Mouse (Mus musculus): ENCODE results near the gene Nploc4.

Gene Nploc4

GRCm38 (mm10) chr11:120378611-120379540 is 58.6 kb downstream of the Nploc4 start, which contains the start of gene Faap100:
TSS of gene Faap100 (minus strand) at chr11:120378764.
- DNase-seq (ENCODE audit: low spot score in 2 of 2): peak; percentile 79 to 80

DNA sequence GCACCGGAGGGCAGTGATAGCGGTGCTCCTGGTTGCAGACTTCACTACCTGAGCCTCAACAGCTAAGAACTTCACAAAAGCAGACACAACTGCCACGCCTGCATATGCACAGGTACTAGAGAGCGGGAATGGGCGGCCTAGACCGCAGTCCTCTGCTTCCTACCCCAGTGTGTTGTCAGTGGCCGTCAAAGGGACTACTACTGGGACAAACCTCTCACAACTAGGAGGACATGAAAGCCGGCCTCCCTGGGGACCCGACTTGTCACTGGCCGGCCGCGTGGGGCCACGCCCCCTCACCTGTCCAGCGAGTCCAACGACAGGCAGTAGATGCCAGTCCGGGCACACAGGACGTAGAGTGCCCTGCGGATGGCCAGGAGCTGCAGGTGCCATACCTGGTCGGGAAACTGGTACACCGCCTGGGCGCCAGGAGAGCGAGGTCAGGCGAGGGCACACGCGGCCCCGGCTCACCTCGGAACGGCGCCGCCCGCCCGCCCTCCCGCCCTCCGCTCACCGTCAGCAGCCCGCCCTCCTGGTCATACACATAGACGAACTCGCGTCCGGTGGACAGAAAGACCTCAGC is 59.4 kb downstream of the Nploc4 start:
- no peak for DNase-seq (ENCODE audit: low spot score in 2 of 2)

DNA sequence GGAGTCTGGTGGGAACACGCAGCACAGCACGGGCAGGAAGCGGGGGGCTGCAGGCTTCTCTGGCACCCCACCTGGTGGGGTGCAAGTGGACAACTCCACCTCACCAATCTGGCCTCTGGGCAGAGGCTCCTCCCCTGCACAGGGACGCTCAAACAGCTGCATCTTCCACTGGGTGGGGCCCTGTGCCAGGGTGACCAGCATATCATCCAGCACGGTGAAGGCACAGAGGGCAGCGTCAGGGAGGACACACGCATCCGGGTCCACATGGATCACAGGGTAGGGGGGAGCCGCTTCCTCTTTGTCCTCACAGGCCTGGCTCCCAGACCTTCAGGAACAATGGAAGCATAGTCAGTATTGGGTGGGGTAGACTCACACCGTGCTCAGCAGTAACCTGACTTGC is 60.2 kb downstream of the Nploc4 start:
- DNase-seq (ENCODE audit: low spot score in 2 of 2): no peak

DNA sequence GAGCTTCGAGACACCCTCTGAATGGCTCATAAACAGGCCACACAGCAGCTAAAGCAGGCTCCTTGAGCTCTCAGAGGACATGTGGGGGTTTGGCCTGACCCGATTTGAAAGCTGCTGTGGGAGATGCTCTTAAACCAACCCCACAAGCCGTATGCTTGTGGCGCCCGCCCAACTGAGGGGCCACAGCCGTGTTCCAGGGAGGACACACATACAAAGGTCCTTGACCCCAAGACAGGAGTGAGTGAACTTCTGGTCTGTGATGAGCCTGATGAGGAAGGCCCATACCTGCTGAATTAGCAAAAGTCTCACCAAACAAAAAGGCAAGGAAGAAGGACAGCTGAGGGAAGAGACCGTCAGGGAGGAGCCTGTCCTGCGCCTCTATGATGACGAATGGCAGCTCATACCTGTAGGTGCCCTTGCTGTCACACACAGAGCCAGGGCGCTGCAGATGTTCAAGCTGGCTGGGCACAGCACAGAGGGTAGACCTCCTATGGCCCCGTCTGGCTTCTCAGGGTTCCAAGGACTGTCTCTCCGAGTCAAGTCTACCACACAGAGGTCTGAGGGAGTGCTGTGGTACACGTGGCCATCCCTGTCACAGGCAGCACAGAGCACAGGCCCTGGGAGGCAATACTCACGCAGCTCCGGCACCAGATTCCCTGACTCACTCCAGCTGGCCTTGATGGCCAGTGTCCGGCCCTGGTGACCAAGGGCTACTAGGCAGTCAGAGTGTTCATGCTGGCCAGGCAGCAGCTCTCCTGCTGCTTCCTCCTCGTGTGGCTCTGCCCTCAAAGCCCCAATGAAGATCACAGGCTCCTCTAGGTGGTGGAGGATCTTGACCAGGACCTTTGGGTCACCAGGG is 61.0 kb downstream of the Nploc4 start:
- no peak for DNase-seq (ENCODE audit: low spot score in 2 of 2)

DNA sequence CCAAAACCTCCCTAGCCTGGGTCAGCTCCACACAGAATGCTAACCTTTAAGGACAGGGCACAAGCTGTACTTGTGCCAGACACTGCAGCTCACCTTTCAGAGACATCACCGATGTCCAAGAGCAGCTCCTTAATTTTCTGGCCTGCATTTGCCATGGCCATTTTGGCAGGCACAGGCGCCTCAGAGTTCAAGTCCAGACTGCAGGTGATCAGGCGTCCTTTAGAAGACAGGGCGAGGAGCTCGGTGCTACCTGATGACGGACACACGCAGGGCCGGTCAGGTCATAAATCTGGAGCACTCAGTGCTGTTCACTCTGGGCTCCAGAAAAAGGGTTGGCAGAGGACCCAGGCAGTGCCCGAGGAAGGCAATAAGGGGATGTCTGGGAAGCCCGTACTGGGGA is 62.2 kb downstream of the Nploc4 start:
- no peak for DNase-seq (ENCODE audit: low spot score in 2 of 2)

GRCm38 (mm10) chr11:120373820-120374586 is 63.5 kb downstream of the Nploc4 start:
- DNase-seq (ENCODE audit: low spot score in 2 of 2): no peak

DNA sequence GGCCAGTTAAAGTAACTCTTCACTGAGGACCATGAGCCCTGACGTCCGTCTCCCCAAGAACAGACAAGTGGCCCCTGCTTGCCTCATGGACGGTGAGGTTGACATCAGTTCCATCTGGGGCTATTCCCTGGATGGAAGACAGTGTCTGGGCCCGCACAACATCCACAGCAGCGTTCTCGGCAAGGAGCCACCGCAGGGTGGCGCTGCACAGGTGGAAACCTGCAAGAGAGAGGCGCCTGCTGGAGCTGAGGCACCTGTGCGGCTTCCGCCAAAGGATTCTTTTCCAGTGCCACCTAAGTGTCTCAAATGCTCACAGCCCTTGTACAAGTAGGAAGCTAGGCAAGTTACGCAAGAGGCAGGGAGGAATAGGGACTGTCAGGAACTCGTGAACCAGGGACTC is 64.5 kb downstream of the Nploc4 start:
- DNase-seq (ENCODE audit: low spot score in 2 of 2): no peak

DNA sequence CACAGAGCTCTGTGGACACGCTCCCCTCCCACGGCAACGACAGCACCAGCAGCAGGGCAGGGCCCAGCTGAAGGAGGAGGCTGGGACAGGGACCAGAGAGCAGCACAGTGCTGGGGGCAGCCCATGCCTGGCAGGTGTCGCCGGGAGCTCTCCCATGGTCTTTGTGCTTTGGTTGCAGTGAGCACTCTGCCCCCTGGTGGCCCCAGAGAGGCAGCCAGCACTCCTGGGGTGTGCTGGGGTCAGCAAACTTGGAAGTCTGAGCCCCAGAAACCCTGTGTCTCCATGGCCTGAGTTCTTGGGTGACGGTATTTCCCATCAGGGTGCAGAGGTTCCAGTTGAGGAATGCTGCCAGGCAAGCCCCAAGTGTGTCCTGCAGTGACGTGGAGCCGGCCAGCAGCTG is 67.9 kb downstream of the Nploc4 start:
- no peak for DNase-seq (ENCODE audit: low spot score in 2 of 2)

DNA sequence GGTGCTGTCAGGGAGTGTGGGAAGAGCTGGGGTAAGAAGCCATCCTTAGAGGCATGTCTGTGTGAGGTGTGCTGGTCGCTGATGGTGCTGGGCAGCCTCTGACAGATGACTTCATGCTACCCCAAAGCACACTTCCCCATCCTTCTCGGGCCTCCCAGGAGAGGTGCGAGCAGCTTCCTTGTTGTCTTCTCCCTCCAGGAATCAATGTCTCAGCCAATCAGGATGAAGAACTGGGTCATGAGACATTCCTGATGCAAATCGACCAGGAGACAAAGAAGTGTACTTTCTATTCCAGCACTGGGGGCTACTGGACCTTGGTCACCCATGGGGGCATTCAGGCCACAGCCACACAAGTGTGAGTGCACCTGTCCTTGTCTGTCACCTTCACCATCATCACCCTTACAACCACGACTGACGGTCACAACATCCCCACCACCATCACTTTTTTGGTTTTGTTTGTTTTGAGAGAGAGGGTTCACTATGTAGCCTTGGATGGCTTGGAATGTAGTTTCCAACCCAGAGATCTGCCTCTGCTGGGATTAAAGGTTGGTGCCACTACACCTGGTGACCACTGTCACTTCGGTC is 71.0 kb downstream of the Nploc4 start:
- DNase-seq (ENCODE audit: low spot score in 2 of 2): no peak

DNA sequence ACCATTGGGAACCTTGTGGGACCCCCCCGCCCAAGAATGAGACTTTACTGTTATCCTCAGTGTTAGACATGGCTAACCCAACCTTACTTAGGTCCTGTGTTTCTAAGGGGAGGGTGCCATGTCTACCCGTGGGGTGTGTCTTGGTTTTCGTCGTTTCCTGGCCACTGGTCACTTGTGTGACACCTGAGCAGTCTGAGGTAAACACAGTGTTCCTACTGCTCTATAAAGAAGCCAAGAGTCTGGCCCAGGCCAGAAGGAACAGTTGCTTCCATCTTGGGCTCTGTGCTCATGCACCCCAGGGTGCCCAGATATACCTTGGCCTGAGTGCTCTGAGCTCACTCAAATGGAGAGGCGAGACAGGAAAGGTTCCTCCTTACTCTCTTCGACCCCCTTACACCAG is 74.6 kb downstream of the Nploc4 start:
- no peak for DNase-seq (ENCODE audit: low spot score in 2 of 2)

DNA sequence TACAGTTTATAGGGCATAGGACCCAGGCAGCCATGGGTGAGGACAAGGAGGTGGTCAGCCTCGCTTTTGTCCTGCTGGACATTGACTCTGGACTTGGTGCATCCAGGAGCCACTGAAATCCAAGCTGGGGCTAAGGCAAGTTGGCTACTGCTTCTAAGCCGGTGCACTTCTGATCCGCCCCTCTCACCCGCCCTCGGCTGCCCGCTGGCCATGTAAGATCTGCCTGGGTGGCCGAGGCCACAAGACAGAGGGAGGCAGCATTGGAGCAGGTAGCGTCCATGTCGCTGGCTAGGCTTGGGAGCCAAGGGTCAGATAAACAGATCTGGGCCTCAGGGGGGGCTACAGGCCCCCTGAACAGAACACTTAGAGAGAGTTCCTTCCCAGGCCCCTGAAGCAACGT is 76.2 kb downstream of the Nploc4 start, which contains the start of gene Fscn2:
Gene Fscn2 (plus strand): TSS at position 240 of the 400 bp plus-strand sequence.
- no peak for DNase-seq (ENCODE audit: low spot score in 2 of 2)

DNA sequence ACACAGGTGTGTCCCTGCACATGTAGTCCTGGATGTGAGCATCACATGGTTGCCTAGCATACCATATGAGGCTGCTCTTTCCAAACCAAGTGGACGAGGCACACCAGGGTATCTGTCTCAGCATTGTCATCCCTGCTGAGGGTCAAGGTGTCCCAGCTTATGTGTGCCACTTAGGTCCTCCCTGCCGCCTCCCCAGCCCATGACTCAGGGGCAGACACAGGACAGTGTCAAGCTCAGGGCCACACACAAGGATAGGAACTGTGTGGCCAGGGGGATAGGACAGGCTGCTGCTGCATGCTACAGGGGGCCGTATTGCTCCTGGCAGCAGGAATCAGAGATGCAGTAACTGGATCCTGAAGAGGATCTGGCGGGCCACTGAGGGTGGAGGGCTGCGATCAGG is 76.8 kb downstream of the Nploc4 start:
- no peak for DNase-seq (ENCODE audit: low spot score in 2 of 2)

GRCm38 (mm10) chr11:120360062-120360461 is 77.4 kb downstream of the Nploc4 start:
- DNase-seq (ENCODE audit: low spot score in 2 of 2): no peak

GRCm38 (mm10) chr11:120359391-120359790 is 78.1 kb downstream of the Nploc4 start:
- no peak for DNase-seq (ENCODE audit: low spot score in 2 of 2)

- DNase-seq (ENCODE audit: low spot score in 2 of 2): peak; percentile 74 to 76
These were observed 79.6 kb downstream of the Nploc4 start for GRCm38 (mm10) chr11:120357791-120358401.

- DNase-seq (ENCODE audit: low spot score in 2 of 2): no peak
These were observed 80.6 kb downstream of the Nploc4 start for GRCm38 (mm10) chr11:120356900-120357299.

GRCm38 (mm10) chr11:120356319-120356840 is 81.1 kb downstream of the Nploc4 start:
- no peak for DNase-seq (ENCODE audit: low spot score in 2 of 2)

GRCm38 (mm10) chr11:120355277-120356039 is 82.0 kb downstream of the Nploc4 start:
- DNase-seq (ENCODE audit: low spot score in 2 of 2): no peak
